23 mouse cellular contexts compared by ENCODE assay signal in genomic region chr6:126530019-126530418, GRCm38 (mm10). TPM values are rescaled to one million over a fixed set of nuclear protein-coding genes. Genes with fewer than 3 reads are reported as not detected.
DNase-seq lines count a peak whose midpoint lies in the region; ATAC-seq and TF ChIP-seq lines count a peak whose summit lies in the region.
"Had no signal": no experiment of that assay in that cellular context is flagged by ENCODE, and none has a peak within 500 bp of the region (broad histone marks: within the 10 kb centered on the region; RNA-seq: fewer than 3 reads in every experiment).

No protein-coding gene starts in this region.

- no peak overlapping the region for H3K9ac ChIP-seq in heart, embryonic 11.5 days (ENCODE audit: low read depth, low read length)
- H3K9ac ChIP-seq in heart, postnatal 0 days (replicated peaks; ENCODE audit: low read depth, low read length): no peak overlapping the region
- H3K9ac ChIP-seq: forebrain, embryonic 13.5 days; hindbrain, embryonic 13.5 days; intestine, embryonic 15.5 days had no signal

- peaks cover 12% of the 10 kb centered on the region for H3K27me3 ChIP-seq in heart, embryonic 11.5 days (ENCODE audit: control insufficient read depth, insufficient read depth, low read length)
- H3K27me3 ChIP-seq in heart, postnatal 0 days (ENCODE audit: control insufficient read depth, insufficient read depth, low read length): peaks cover 17% of the 10 kb centered on the region

- H3K4me3 ChIP-seq in gastrocnemius, adult 2 months: peak overlapping the region; percentile 20
- no peak overlapping the region for H3K4me3 ChIP-seq in heart, embryonic 11.5 days (ENCODE audit: low read depth, low read length)
- no peak overlapping the region for H3K4me3 ChIP-seq in heart, postnatal 0 days (ENCODE audit: low read depth, low read length)
- H3K4me3 ChIP-seq: forebrain, embryonic 10.5 days; forebrain, embryonic 13.5 days; hindbrain, embryonic 10.5 days; hindbrain, embryonic 13.5 days; intestine, embryonic 15.5 days had no signal

- ATAC-seq in heart, embryonic 11.5 days (replicated peaks; ENCODE audit: insufficient number of reproducible peaks, low FRiP score, low TSS enrichment): no peak
- ATAC-seq in heart, postnatal 0 days (ENCODE audit: insufficient read depth, low read depth): peak; percentile 27; the same call in 1 of the 2 replicates
- ATAC-seq: activated CD4-positive, CD25-positive, alpha-beta regulatory T cell, adult 4 months; forebrain, embryonic 13.5 days; forebrain, embryonic 16.5 days; hindbrain, embryonic 16.5 days; intestine, embryonic 15.5 days had no signal

- H3K36me3 ChIP-seq in heart, embryonic 11.5 days (ENCODE audit: control insufficient read depth, insufficient read depth, low read length): no peaks in the 10 kb centered on the region
- H3K36me3 ChIP-seq in heart, postnatal 0 days (replicated peaks; ENCODE audit: control insufficient read depth, insufficient read depth, low read length): no peaks in the 10 kb centered on the region
- H3K36me3 ChIP-seq: forebrain, embryonic 10.5 days; hindbrain, embryonic 10.5 days; hindbrain, embryonic 13.5 days; intestine, embryonic 15.5 days had no signal

- no peak for TF ChIP-seq CTCF in gastrocnemius, adult 2 months (IDR thresholded peaks at IDR 0.05)
- TF ChIP-seq CTCF in heart, postnatal 0 days (IDR thresholded peaks at IDR 0.05; ENCODE audit: low read depth): no peak

- H3K9me3 ChIP-seq in heart, embryonic 11.5 days (replicated peaks; ENCODE audit: control insufficient read depth, low read length): no peaks in the 10 kb centered on the region
- no peaks in the 10 kb centered on the region for H3K9me3 ChIP-seq in heart, postnatal 0 days (replicated peaks; ENCODE audit: control insufficient read depth, low read length)
- H3K9me3 ChIP-seq: forebrain, embryonic 10.5 days; forebrain, embryonic 13.5 days; hindbrain, embryonic 10.5 days; hindbrain, embryonic 13.5 days; intestine, embryonic 15.5 days had no signal

- intact Hi-C loops in gastrocnemius, adult 2 months (cut with DNase I): no loop called here
- intact Hi-C loops in heart, postnatal 10 days (cut with DNase I): no loop called here

- H3K27ac ChIP-seq in gastrocnemius, adult 2 months: peak overlapping the region; percentile 41; the same call in 1 of the 2 replicates
- no peak overlapping the region for H3K27ac ChIP-seq in heart, embryonic 11.5 days (ENCODE audit: low read depth, low read length)
- H3K27ac ChIP-seq in heart, postnatal 0 days (ENCODE audit: low read depth): peak overlapping the region; percentile 43; the same call in 1 of the 2 replicates
- H3K27ac ChIP-seq: forebrain, embryonic 10.5 days; forebrain, embryonic 13.5 days; hindbrain, embryonic 10.5 days; hindbrain, embryonic 13.5 days; intestine, embryonic 15.5 days had no signal

- 68% methylated on average over 3 of the region's 3 CpGs for WGBS in heart, embryonic 11.5 days (ENCODE audit: insufficient replicate concordance)
- WGBS in heart, postnatal 0 days: 67% methylated on average over 3 of the region's 3 CpGs

- no peak for DNase-seq in gastrocnemius, adult 2 months
- DNase-seq in gastrocnemius, postnatal 25 days: no peak
- peak; percentile 42 for DNase-seq in heart, adult 8-10 months (ENCODE audit: low spot score)
- DNase-seq in heart, postnatal 0 days (ENCODE audit: low spot score): no peak
- no peak for DNase-seq in heart, postnatal 10 days
- DNase-seq: adrenal gland, adult 8-10 months; adrenal gland, postnatal 25 days; cerebellum, adult 18-20 months; cerebellum, adult 9-10 months; cerebellum, postnatal 14 days; gastrocnemius, postnatal 14 days; kidney, adult 11 months; kidney, adult 8-10 months had no signal

- TF ChIP-seq EP300 in heart, postnatal 0 days (IDR thresholded peaks at IDR 0.05; ENCODE audit: low read depth): peak; percentile 80

- H3K4me1 ChIP-seq in heart, embryonic 11.5 days (ENCODE audit: control insufficient read depth, insufficient read depth, low read length): peaks cover 18% of the 10 kb centered on the region
- H3K4me1 ChIP-seq in heart, postnatal 0 days (ENCODE audit: control insufficient read depth, insufficient read depth): no peaks in the 10 kb centered on the region

- no peak overlapping the region for H3K4me2 ChIP-seq in heart, embryonic 11.5 days
- H3K4me2 ChIP-seq in heart, postnatal 0 days (ENCODE audit: low read depth, low read length): no peak overlapping the region
- H3K4me2 ChIP-seq: forebrain, embryonic 13.5 days; hindbrain, embryonic 13.5 days; intestine, embryonic 15.5 days had no signal

RNA-seq across cellular contexts. Expression of gene Kcna5, which starts 5.2 kb away (rescaled TPM):
- total RNA-seq in gastrocnemius, adult 2 months (2021): 10 to 100 TPM in 1 of 2 experiments, 1 to 10 TPM in 1; 3.8 to 10.3 TPM
- 1 to 10 TPM; 3.1 to 3.7 TPM for total RNA-seq in gastrocnemius, postnatal 25 days (2021)
- 10 to 100 TPM in 3 of 4 experiments, 1 to 10 TPM in 1; 7.6 to 15.1 (median 13.2) TPM for total RNA-seq in heart, adult 8-10 months (2022)
- 8.9 and 13.7 TPM in 2 replicates for polyA plus RNA-seq in heart, embryonic 11.5 days (2014; fragmentation: Nextera tagmentation; extraction: Ambion mirVana)
- 25.0 and 27.6 TPM in 2 replicates for total RNA-seq in heart, postnatal 0 days (2014; rRNA removed; ENCODE audit: low replicate concordance)
- 9.0 and 9.2 TPM in 2 replicates for polyA plus RNA-seq in heart, postnatal 0 days (2015; fragmentation: Nextera tagmentation; extraction: Ambion mirVana)
- total RNA-seq in heart, postnatal 10 days (2021): 10 to 100 TPM; 14.3 to 21.5 TPM
- total RNA-seq: ES-E14 had no signal
- polyA plus RNA-seq: activated CD4-positive, CD25-positive, alpha-beta regulatory T cell, adult 4 months had no signal
